10 mouse cellular contexts compared by ENCODE assay signal in the genomic region with DNA sequence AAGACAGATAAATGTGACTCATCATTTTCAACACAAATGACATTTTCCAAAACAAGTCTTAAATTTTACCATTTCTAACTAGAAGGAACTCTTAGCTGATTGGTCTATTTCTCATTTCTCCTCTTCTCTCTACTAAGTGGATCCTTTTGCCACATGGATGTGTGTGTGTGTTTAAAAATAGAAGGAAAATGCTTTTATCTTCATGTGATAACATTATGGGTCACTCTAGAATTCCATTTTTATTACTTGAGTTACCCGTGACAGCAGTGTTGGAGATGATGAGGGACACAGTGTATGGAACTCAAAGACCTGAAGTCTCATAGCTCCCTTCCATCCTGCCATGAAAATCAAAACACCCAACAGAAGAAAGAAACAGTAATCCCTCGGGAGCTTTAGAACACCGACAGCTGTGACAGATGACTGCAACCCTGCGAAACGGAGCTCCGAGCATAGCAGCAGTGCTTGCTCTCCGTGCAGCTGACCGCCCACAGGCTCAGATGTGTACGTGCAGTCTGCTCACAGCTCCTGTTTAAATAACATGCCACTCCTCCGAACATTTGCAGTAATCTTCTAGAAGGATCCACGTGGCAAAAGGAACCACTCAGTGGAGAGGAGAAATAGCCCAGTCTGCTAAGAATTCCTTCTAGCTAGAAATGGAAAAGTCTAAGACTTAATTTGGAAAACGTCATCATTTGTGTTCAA. TPM values are rescaled to one million over a fixed set of nuclear protein-coding genes. Genes with fewer than 3 reads are reported as not detected.
DNase-seq lines count a peak whose midpoint lies in the region; ATAC-seq and TF ChIP-seq lines count a peak whose summit lies in the region.
"Had no signal": no experiment of that assay in that cellular context is flagged by ENCODE, and none has a peak within 500 bp of the region (broad histone marks: within the 10 kb centered on the region; RNA-seq: fewer than 3 reads in every experiment).

No protein-coding gene starts in this region.

- intact Hi-C loops in heart, postnatal 10 days (cut with DNase I), result no loop called here

- no peak for TF ChIP-seq POLR2A in limb, embryonic 14.5 days (IDR thresholded peaks at IDR 0.05; ENCODE audit: borderline replicate concordance, extremely low read depth, insufficient read depth, insufficient read length)
- no peak for TF ChIP-seq POLR2A in cerebellum, adult 2 months (IDR thresholded peaks at IDR 0.05; ENCODE audit: borderline replicate concordance, insufficient read depth, low read length)

- no peaks in the 10 kb centered on the region for H3K9me3 ChIP-seq in heart, embryonic 11.5 days (replicated peaks; ENCODE audit: control insufficient read depth, low read length)
- no peaks in the 10 kb centered on the region for H3K9me3 ChIP-seq in limb, embryonic 14.5 days (ENCODE audit: control insufficient read depth, low read length)

- H3K4me3 ChIP-seq in heart, embryonic 11.5 days (ENCODE audit: low read depth, low read length), result no peak overlapping the region
- H3K4me3 ChIP-seq in limb, embryonic 14.5 days (replicated peaks; ENCODE audit: low read length), result no peak overlapping the region
- H3K4me3 ChIP-seq in cerebellum, adult 2 months (replicated peaks; ENCODE audit: insufficient read depth, low read depth, low read length), result no peak overlapping the region

- H3K9ac ChIP-seq in heart, embryonic 11.5 days (ENCODE audit: low read depth, low read length), result no peak overlapping the region
- H3K9ac ChIP-seq in limb, embryonic 14.5 days (ENCODE audit: low read depth, low read length, severe bottlenecking), result no peak overlapping the region

- H3K4me1 ChIP-seq in heart, embryonic 11.5 days (ENCODE audit: control insufficient read depth, insufficient read depth, low read length), result peaks cover 15% of the 10 kb centered on the region; the same call in 1 of the 2 replicates
- H3K4me1 ChIP-seq in limb, embryonic 14.5 days (ENCODE audit: control insufficient read depth, insufficient read depth, low read length), result peaks cover 4% of the 10 kb centered on the region; the same call in 1 of the 2 replicates
- no peaks in the 10 kb centered on the region for H3K4me1 ChIP-seq in cerebellum, adult 2 months (ENCODE audit: control insufficient read depth, insufficient read depth, low read length)

- no peaks in the 10 kb centered on the region for H3K27me3 ChIP-seq in heart, embryonic 11.5 days (ENCODE audit: control insufficient read depth, insufficient read depth, low read length)
- H3K27me3 ChIP-seq in limb, embryonic 14.5 days (ENCODE audit: control insufficient read depth, insufficient read depth, low read length), result no peaks in the 10 kb centered on the region
- no peaks in the 10 kb centered on the region for H3K27me3 ChIP-seq in cerebellum, adult 2 months (ENCODE audit: control insufficient read depth, insufficient read depth, low read length)

- no peak; the same call in 1 of the 2 replicates for ATAC-seq in heart, embryonic 11.5 days (replicated peaks; ENCODE audit: insufficient number of reproducible peaks, low FRiP score, low TSS enrichment)
- peak; percentile 86 for ATAC-seq in limb, embryonic 14.5 days (ENCODE audit: low FRiP score, low read depth)

- H3K27ac ChIP-seq in heart, embryonic 11.5 days (ENCODE audit: low read depth, low read length), result peak overlapping the region; percentile 65; the same call in 1 of the 2 replicates
- H3K27ac ChIP-seq in limb, embryonic 14.5 days (replicated peaks; ENCODE audit: low read depth, low read length), result no peak overlapping the region
- H3K27ac ChIP-seq in cerebellum, adult 2 months (ENCODE audit: insufficient read depth, low read length), result no peak overlapping the region

- H3K36me3 ChIP-seq in heart, embryonic 11.5 days (ENCODE audit: control insufficient read depth, insufficient read depth, low read length), result no peaks in the 10 kb centered on the region
- no peaks in the 10 kb centered on the region for H3K36me3 ChIP-seq in limb, embryonic 14.5 days (ENCODE audit: control insufficient read depth, insufficient read depth, low read length)

- WGBS in heart, embryonic 11.5 days (ENCODE audit: insufficient replicate concordance), result 17% methylated on average over 12 of the region's 12 CpGs
- 21% methylated on average over 12 of the region's 12 CpGs for WGBS in limb, embryonic 14.5 days
- WGBS in cerebellum, adult 2 months, result 22% methylated on average over 12 of the region's 12 CpGs

- no peak for TF ChIP-seq CTCF in cerebellum, adult 2 months (IDR thresholded peaks at IDR 0.05; ENCODE audit: borderline replicate concordance, insufficient read depth, low read depth, low read length)

- H3K4me2 ChIP-seq in heart, embryonic 11.5 days, result peak overlapping the region; percentile 22
- H3K4me2 ChIP-seq in limb, embryonic 14.5 days (replicated peaks; ENCODE audit: low read depth, low read length, severe bottlenecking), result 0 out of 2 replicates have a peak overlapping the region, but pooled peaks have one; percentile 1

- no peak for DNase-seq in heart, adult 9 months (ENCODE audit: low spot score in 2 of 2)
- peak; percentile 94 for DNase-seq in brain, adult 2 months (ENCODE audit: low read depth, low spot score)
- peak; percentile 39 to 40 for DNase-seq in heart, postnatal 10 days
- peak; percentile 62 for DNase-seq in limb, embryonic 14.5 days (ENCODE audit: low spot score)
- DNase-seq in right cerebral cortex, postnatal 25 days, result peak; percentile 42
- no peak for DNase-seq in gastrocnemius, postnatal 4 days (ENCODE audit: low spot score in 2 of 2)
- no peak for DNase-seq in cerebellum, adult 2 months

RNA-seq across cellular contexts. Expression of a gene that starts 27.7 kb away (rescaled TPM):
- polyA plus RNA-seq in heart, embryonic 11.5 days (2014; fragmentation: Nextera tagmentation; extraction: Ambion mirVana), result 0.14 and 0.18 TPM in 2 replicates
- total RNA-seq in heart, postnatal 10 days (2021), result 1 to 10 TPM; 1.4 to 1.7 TPM
- 3.1 and 3.3 TPM in 2 replicates for polyA plus RNA-seq in limb, embryonic 14.5 days (2012; rRNA removed)
- polyA plus RNA-seq in limb, embryonic 14.5 days (2014; fragmentation: Nextera tagmentation; extraction: Ambion mirVana), result 0.79 and 1.4 TPM in 2 replicates
- total RNA-seq in gastrocnemius, postnatal 4 days (2021), result 10 to 100 TPM; 10.9 to 12.7 TPM
- polyA plus RNA-seq in cerebellum, adult 2 months (2012; rRNA removed), result 0.16 and 0.21 TPM in 2 replicates
- total RNA-seq: hematopoietic stem cell, adult 5-6 weeks had no signal

RNA-seq across cellular contexts. Expression of a gene that starts 31.3 kb away (rescaled TPM):
- 49.7 and 54.6 TPM in 2 replicates for polyA plus RNA-seq in heart, embryonic 11.5 days (2014; fragmentation: Nextera tagmentation; extraction: Ambion mirVana)
- 100 to 1,000 TPM; 156 to 283 TPM for total RNA-seq in heart, postnatal 10 days (2021)
- polyA plus RNA-seq in limb, embryonic 14.5 days (2012; rRNA removed), result 0.09 and 0.12 TPM in 2 replicates
- polyA plus RNA-seq in limb, embryonic 14.5 days (2014; fragmentation: Nextera tagmentation; extraction: Ambion mirVana), result not detected in 2 replicates
- total RNA-seq in gastrocnemius, postnatal 4 days (2021), result under 1 TPM; 0.18 to 0.20 TPM
- 0.16 TPM in 1 of 2 replicates, not detected in the other for polyA plus RNA-seq in cerebellum, adult 2 months (2012; rRNA removed)
- total RNA-seq: hematopoietic stem cell, adult 5-6 weeks had no signal

RNA-seq across cellular contexts. Expression of a gene that starts 41.4 kb away (rescaled TPM):
- polyA plus RNA-seq in heart, embryonic 11.5 days (2014; fragmentation: Nextera tagmentation; extraction: Ambion mirVana), result not detected in 2 replicates
- total RNA-seq in heart, postnatal 10 days (2021), result not detected
- polyA plus RNA-seq in limb, embryonic 14.5 days (2012; rRNA removed), result not detected in 2 replicates
- not detected in 2 replicates for polyA plus RNA-seq in limb, embryonic 14.5 days (2014; fragmentation: Nextera tagmentation; extraction: Ambion mirVana)
- not detected for total RNA-seq in gastrocnemius, postnatal 4 days (2021)
- polyA plus RNA-seq in cerebellum, adult 2 months (2012; rRNA removed), result not detected in 2 replicates
- total RNA-seq: ES-E14; hematopoietic stem cell, adult 5-6 weeks had no signal

RNA-seq across cellular contexts. Expression of a gene that starts 49.8 kb away (rescaled TPM):
- polyA plus RNA-seq in heart, embryonic 11.5 days (2014; fragmentation: Nextera tagmentation; extraction: Ambion mirVana), result 211 and 221 TPM in 2 replicates
- total RNA-seq in heart, postnatal 10 days (2021), result 100 to 1,000 TPM; 160 to 179 TPM
- 207 and 231 TPM in 2 replicates for polyA plus RNA-seq in limb, embryonic 14.5 days (2012; rRNA removed)
- polyA plus RNA-seq in limb, embryonic 14.5 days (2014; fragmentation: Nextera tagmentation; extraction: Ambion mirVana), result 253 and 262 TPM in 2 replicates
- 100 to 1,000 TPM; 218 to 224 TPM for total RNA-seq in gastrocnemius, postnatal 4 days (2021)
- 148 and 153 TPM in 2 replicates for polyA plus RNA-seq in cerebellum, adult 2 months (2012; rRNA removed)

Comparison
In these comparisons a context has a peak if more than half of its experiments do, and no peak if none do; other contexts are left out.
1. DNase-seq: peak in brain, adult 2 months (single experiment), heart, postnatal 10 days (2 of 2), limb, embryonic 14.5 days (single experiment) and right cerebral cortex, postnatal 25 days (single experiment); none in heart, adult 9 months (0 of 2), gastrocnemius, postnatal 4 days (0 of 2) and cerebellum, adult 2 months (0 of 2).
2. RNA of a gene that starts 31.3 kb away (polyA plus RNA-seq): 49.7 to 54.6 TPM in heart, embryonic 11.5 days; 0.09 to 0.12 TPM in limb, embryonic 14.5 days and 0.16 TPM in cerebellum, adult 2 months; every median in the first group is over 10 times any median in the second.